Mouse (Mus musculus) stomach, postnatal 0 days (tissue): Measurements from ENCODE around the gene Naa15.

ENCODE experiments used
- CTCF ChIP-seq: IDR thresholded peaks from 2 replicates; pipeline ENCODE4 v1.5.1; 2016; ENCODE audit warnings: antibody characterized with exemption, low read depth, mild to moderate bottlenecking, moderate library complexity
- EP300 ChIP-seq: optimal IDR thresholded peaks from 2 replicates; pipeline ENCODE3; 2016; ENCODE audit warnings: antibody characterized with exemption

DNA sequence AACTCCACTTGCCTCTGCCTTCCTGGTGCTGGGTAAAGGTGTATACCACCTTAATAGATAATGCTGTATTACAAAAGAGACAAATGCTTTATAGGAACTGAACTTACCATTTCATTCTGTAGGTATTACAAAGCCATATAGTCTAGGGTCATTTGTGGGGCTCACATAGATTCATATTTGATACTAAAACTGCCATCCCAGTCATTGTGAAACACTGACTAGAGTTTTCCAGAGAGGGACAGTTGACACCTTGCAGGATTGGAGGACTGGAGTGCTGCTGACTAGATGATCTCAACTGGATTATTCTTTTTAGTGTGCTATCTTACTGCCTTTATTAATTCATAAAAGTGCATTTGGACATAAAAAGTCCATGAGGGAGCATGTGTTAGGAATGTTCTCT, 10.4 kb downstream of the Naa15 start:
- no peak for TF ChIP-seq EP300
- no peak for TF ChIP-seq CTCF
